Mouse (Mus musculus) testis, adult 2 months (tissue): ENCODE data around the gene Cd2.

ENCODE experiments used
- CTCF ChIP-seq: fragments of 200-500 bp; IDR thresholded peaks from 2 replicates; pipeline ENCODE4 v1.5.1; 2012; ENCODE audit warnings: low read depth, mild to moderate bottlenecking, inconsistent platforms, low read length, moderate library complexity; ENCODE audit not compliant: control insufficient read depth, insufficient read depth, insufficient replicate concordance
- POLR2A ChIP-seq: fragments of 200-500 bp; IDR thresholded peaks from 2 replicates; pipeline ENCODE4 v1.6.1; 2012; ENCODE audit warnings: low read depth, mild to moderate bottlenecking, inconsistent platforms, low read length, moderate library complexity; ENCODE audit not compliant: control insufficient read depth

DNA sequence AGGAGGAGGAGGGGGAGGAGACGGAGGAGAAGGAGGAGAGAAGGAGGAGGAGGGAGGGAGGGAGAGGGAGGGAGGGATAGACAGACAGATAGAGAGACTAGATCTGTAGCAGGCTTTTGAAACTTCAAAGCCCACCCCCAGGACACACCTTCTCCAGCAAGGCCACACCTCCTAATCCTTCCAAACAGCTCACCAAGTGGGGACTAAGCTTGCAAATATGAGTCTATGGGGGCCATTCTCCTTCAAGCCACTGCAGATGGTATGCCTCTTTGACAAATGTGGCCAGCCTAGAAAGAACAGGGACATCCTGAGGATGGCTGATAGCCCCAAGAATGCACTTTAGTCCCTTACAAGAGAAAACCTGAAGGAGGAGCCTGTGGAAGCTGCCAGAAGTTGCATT is 15.6 kb downstream of the Cd2 start:
- TF ChIP-seq POLR2A: no peak
- no peak for TF ChIP-seq CTCF
